Mouse (Mus musculus): ENCODE measurements around the gene Olfr1441.
A peak's percentile ranks its signal among the peaks of the same experiment; 100 is the strongest.

Gene Olfr1441

GRCm38 (mm10) chr19:12462851-12463721 is 45.9 kb downstream of the Olfr1441 start:
- no peak for DNase-seq (ENCODE audit: low read depth, low spot score)

GRCm38 (mm10) chr19:12463722-12464035 is 46.4 kb downstream of the Olfr1441 start:
- DNase-seq (ENCODE audit: low read depth, low spot score) = no peak

GRCm38 (mm10) chr19:12464127-12464526 is 46.9 kb downstream of the Olfr1441 start:
- DNase-seq (ENCODE audit: low read depth, low spot score) = no peak

- DNase-seq (ENCODE audit: low read depth, low spot score) = no peak
Observed at GRCm38 (mm10) chr19:12464674-12465073, 47.4 kb downstream of the Olfr1441 start.

- DNase-seq (ENCODE audit: low read depth, low spot score) = no peak
Observed at GRCm38 (mm10) chr19:12465530-12466144, 48.4 kb downstream of the Olfr1441 start.

GRCm38 (mm10) chr19:12466204-12466603 is 49.0 kb downstream of the Olfr1441 start:
- peak; percentile 43 for DNase-seq (ENCODE audit: low read depth, low spot score)

- DNase-seq (ENCODE audit: low read depth, low spot score) = no peak
Observed at GRCm38 (mm10) chr19:12467436-12467835, 50.2 kb downstream of the Olfr1441 start.

- no peak for DNase-seq (ENCODE audit: low read depth, low spot score)
Observed at GRCm38 (mm10) chr19:12471866-12472265, 54.6 kb downstream of the Olfr1441 start.

GRCm38 (mm10) chr19:12472381-12472976 is 55.2 kb downstream of the Olfr1441 start:
- no peak for DNase-seq (ENCODE audit: low read depth, low spot score)

Data from embryo, embryonic 11.5 days (tissue).